Mouse (Mus musculus) liver, adult 2 months (tissue): Measurements from ENCODE around the gene Ccdc141.

ENCODE experiments used
- CTCF ChIP-seq: fragments of 200-500 bp; IDR thresholded peaks from 2 replicates; pipeline ENCODE4 v1.5.1; 2011; ENCODE audit warnings: low read depth, low read length, control low read depth
- POLR2A ChIP-seq: fragments of 200-500 bp; IDR thresholded peaks from 2 replicates; pipeline ENCODE4 v1.6.1; 2011; ENCODE audit warnings: low read length, control low read depth; ENCODE audit not compliant: insufficient read depth; ENCODE audit errors: extremely low read depth

GRCm38 (mm10) chr2:77065294-77065693 lies 105.1 kb downstream of the Ccdc141 start:
- no peak for TF ChIP-seq CTCF
- TF ChIP-seq POLR2A, result no peak
